ENCODE assay signal across 8 mouse cellular contexts in genomic region chr17:51832900-51833577, GRCm38 (mm10). TPM values are rescaled to one million over a fixed set of nuclear protein-coding genes. Genes with fewer than 3 reads are reported as not detected.
DNase-seq lines count a peak whose midpoint lies in the region; TF ChIP-seq lines count a peak whose summit lies in the region.

TSS of gene Satb1 (minus strand) at chr17:51833290.

- 0 out of 2 replicates have a peak, but pooled peaks cover 2% of the 10 kb centered on the region for H3K4me1 ChIP-seq in cerebellum, adult 2 months (ENCODE audit: control insufficient read depth, insufficient read depth, low read length)
- H3K4me1 ChIP-seq in hindbrain, embryonic 10.5 days (replicated peaks), result peaks cover 27% of the 10 kb centered on the region

- peak; percentile 24 for TF ChIP-seq CTCF in cerebellum, adult 2 months (IDR thresholded peaks at IDR 0.05; ENCODE audit: borderline replicate concordance, insufficient read depth, low read depth, low read length)
- TF ChIP-seq CTCF in left cerebral cortex, adult 2 months (IDR thresholded peaks at IDR 0.05), result peak; percentile 49

- intact Hi-C loops in left cerebral cortex, adult 2 months (cut with DNase I), result loop anchor here (1.0 to 5.0 kb wide), 5 partner anchors 20 to 651 kb away; no protein-coding TSS in a partner anchor

- 1% methylated on average over 52 of the region's 52 CpGs for WGBS in cerebellum, adult 2 months
- WGBS in hindbrain, embryonic 10.5 days, result under 1% methylated on average over 52 of the region's 52 CpGs

- H3K27ac ChIP-seq in cerebellum, adult 2 months (ENCODE audit: insufficient read depth, low read length), result no peak within 1 kb of the TSS
- H3K27ac ChIP-seq in hindbrain, embryonic 10.5 days, result peak within 1 kb of the TSS; percentile 87
- peak within 1 kb of the TSS; percentile 83 for H3K27ac ChIP-seq in left cerebral cortex, adult 2 months

- DNase-seq in MN1 (ENCODE audit: low spot score), result peak; percentile 76
- DNase-seq in cerebellum, adult 2 months, result peak; percentile 42 to 53
- peak; percentile 12 to 34 for DNase-seq in frontal cortex, postnatal 10 days (ENCODE audit: low spot score in 2 of 2)
- peak; percentile 74 for DNase-seq in hindbrain, embryonic 10.5 days (ENCODE audit: low spot score)
- DNase-seq in left cerebral cortex, adult 2 months (ENCODE audit: extremely low spot score in 1 of 2, low spot score in 2 of 2), result peak; percentile 53 to 66
- peak; percentile 57 for DNase-seq in lung, postnatal 36 days
- peak; percentile 68 for DNase-seq in ovary, postnatal 36 days (ENCODE audit: low spot score)
- peak; percentile 31 to 52 for DNase-seq in urinary bladder, adult 18-20 months (ENCODE audit: low spot score in 2 of 2)

- no peak for TF ChIP-seq POLR2A in cerebellum, adult 2 months (IDR thresholded peaks at IDR 0.05; ENCODE audit: borderline replicate concordance, insufficient read depth, low read length)

- H3K36me3 ChIP-seq in hindbrain, embryonic 10.5 days, result no peaks in the 10 kb centered on the region

- peak within 1 kb of the TSS; percentile 73 for H3K4me3 ChIP-seq in cerebellum, adult 2 months (replicated peaks; ENCODE audit: insufficient read depth, low read depth, low read length)
- H3K4me3 ChIP-seq in hindbrain, embryonic 10.5 days, result peak within 1 kb of the TSS; percentile 74
- peak within 1 kb of the TSS; percentile 77 for H3K4me3 ChIP-seq in left cerebral cortex, adult 2 months

- no peaks in the 10 kb centered on the region for H3K9me3 ChIP-seq in hindbrain, embryonic 10.5 days

- peaks cover 3% of the 10 kb centered on the region; the same call in 1 of the 2 replicates for H3K27me3 ChIP-seq in cerebellum, adult 2 months (ENCODE audit: control insufficient read depth, insufficient read depth, low read length)
- H3K27me3 ChIP-seq in hindbrain, embryonic 10.5 days (ENCODE audit: insufficient read depth, poor library complexity, severe bottlenecking), result peaks cover 71% of the 10 kb centered on the region

RNA-seq across cellular contexts. Expression of gene Satb1, which starts in this region (rescaled TPM):
- 23.6 and 24.1 TPM in 2 replicates for polyA plus RNA-seq in cerebellum, adult 2 months (2012; rRNA removed)
- polyA plus RNA-seq in hindbrain, embryonic 10.5 days (2016; fragmentation: Nextera tagmentation; extraction: Ambion mirVana), result 20.1 and 21.2 TPM in 2 replicates
- total RNA-seq in left cerebral cortex, adult 2 months (2021), result 100 to 1,000 TPM; 127 to 132 TPM

Comparison
In these comparisons a context has a peak if more than half of its experiments do, and no peak if none do; other contexts are left out.
1. DNase-seq: peak in every context shown above with its lines; median percentile 76 in MN1; 74 in hindbrain, embryonic 10.5 days; 68 in ovary, postnatal 36 days; 60 in left cerebral cortex, adult 2 months; 57 in lung, postnatal 36 days; 48 in cerebellum, adult 2 months; 42 in urinary bladder, adult 18-20 months; 23 in frontal cortex, postnatal 10 days.